Mouse (Mus musculus) cerebral cortex, adult 2 months (tissue): ENCODE measurements around the gene Prkcb.

Experiments used
- WGBS: fragments of 180-500 bp; shearing (Covaris S2); methylation state at CpG from one replicate; pipeline ENCODE4 v1.1.7; 2018; 5-methylcytosine and 5-hydroxymethylcytosine counted together

Gene Prkcb

GRCm38 (mm10) chr7:122290165-122290564 lies 1.6 kb downstream of the Prkcb start:
- 21% methylated on average over 12 of the region's 12 CpGs for WGBS

- 55% methylated on average over 3 of the region's 3 CpGs for WGBS
These were observed 2.2 kb downstream of the Prkcb start for GRCm38 (mm10) chr7:122290771-122291170.

DNA sequence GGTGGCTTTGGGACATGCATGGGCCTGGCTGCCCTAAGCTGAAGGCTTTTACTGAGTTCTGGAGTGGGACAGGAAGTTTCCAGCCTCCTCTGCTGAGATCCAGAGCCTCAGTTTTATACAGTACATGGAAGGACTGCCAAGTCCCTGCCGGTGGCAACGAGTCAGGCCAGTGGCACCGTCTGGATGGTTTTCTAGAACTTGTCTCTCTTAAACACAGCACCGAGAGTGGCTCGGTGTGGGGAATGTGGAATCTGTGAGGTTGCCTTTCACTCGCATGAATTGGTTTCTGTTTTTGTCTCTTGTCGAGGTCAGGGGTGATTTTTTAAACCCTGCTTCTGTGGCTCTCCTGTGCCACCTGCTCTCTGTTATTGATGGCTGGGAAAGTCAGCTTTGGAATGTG lies 3.6 kb downstream of the Prkcb start:
- whole genome bisulfite sequencing = 40% methylated on average over 7 of the region's 7 CpGs

DNA sequence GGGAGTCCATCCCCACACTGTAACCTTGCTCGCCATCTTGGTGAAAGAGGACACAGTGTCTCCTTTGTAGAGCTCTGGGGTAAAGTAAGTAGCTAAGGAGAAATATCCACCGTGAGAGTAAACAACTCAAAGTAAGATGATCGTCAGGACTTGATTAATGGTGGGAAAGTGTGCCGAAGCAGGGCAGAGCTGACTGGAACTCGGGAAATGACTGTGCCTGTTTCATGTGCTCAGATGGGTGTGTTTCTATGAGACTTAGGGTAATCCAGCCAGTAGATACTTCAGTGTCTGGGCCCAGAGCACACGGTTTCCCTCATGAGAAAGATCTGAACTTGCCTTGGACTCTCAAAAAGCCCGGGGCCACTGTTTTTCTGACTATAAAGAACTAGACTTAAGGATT lies 5.6 kb downstream of the Prkcb start:
- 75% methylated on average over 7 of the region's 7 CpGs for WGBS

GRCm38 (mm10) chr7:122295363-122295762 lies 6.8 kb downstream of the Prkcb start:
- WGBS = 49% methylated on average over 4 of the region's 4 CpGs

DNA sequence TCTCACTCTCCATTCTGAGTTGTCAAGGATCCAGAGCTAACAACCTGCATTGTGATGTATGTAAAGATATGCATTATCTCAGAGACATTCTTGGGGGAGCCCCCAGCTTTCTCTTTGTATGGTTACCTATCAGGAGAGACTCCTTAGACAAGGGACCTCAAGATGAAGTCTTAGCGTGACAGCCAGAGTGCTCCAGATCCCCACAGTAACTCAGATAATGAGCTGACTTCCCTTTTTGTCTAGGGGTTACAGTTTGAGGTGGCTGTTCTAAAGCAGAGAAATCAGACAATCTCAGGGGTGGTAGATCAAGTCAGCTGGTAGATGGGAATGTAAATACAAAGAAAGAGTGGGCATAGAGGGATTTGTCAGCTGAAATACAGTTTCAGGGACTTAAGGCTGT lies 7.8 kb downstream of the Prkcb start:
- 51% methylated on average over 1 of the region's 1 CpGs for WGBS

DNA sequence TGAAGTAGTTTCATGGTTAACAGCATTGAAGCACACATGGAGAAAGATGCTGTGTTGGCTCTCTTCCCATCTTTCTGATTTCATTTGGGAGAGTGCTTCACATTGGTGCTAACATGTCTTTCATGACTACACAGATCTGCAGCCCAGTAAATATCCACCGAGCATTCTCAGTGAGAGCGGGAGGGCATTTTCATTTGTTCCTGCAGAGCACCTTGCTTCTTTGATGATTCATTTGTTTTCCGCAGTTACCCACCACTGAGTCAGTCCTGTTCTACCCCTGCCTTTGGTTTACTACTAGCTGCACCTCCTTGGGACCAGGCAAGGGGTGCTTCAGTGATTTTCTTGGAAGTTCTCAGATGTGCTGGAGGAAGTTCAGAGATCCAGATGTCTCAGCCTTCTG lies 8.3 kb downstream of the Prkcb start:
- 52% methylated on average over 3 of the region's 3 CpGs for WGBS

GRCm38 (mm10) chr7:122297627-122298026 lies 9.1 kb downstream of the Prkcb start:
- WGBS = 35% methylated on average over 3 of the region's 3 CpGs

DNA sequence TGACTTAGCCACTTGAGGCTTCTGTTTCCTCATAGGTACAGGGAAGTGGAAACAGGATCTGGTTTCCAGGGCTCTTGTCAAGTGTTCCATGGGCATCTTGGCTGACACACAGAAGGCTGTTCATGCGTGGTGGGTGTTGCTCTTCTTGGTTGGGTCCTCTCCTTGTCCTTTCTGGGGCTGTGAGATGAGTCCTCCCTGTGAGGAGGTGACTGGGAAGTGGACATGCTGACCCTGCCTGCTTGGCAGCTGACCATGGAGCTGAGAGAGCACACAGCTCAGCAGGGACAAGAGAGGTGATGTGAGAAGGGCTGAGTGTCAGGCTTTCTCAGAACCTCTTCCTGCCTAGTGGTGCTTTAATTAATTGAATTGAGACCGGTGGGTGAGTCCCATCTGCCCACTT lies 10.2 kb downstream of the Prkcb start:
- WGBS = 52% methylated on average over 2 of the region's 2 CpGs

DNA sequence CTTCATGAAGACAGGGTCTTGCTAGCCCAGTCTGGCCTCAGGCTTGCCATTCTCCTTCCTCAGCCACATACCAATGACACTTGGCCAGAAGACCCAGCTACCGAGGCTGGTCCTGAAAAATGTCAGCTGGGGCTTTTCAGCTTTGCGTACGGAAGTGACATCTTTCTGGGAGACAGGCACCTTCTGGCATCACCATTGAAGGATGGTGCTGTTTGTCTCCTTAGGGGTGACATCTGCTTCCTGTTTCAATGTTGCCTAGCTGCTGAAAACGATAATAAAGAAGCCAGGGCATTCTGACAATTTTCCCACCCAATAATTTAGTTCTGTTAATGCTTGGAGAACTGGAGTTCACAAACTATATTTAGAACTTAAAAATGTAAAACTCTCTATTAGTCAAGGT lies 12.0 kb downstream of the Prkcb start:
- WGBS = 66% methylated on average over 4 of the region's 4 CpGs

GRCm38 (mm10) chr7:122302538-122302937 lies 14.0 kb downstream of the Prkcb start:
- WGBS = 63% methylated on average over 6 of the region's 6 CpGs

DNA sequence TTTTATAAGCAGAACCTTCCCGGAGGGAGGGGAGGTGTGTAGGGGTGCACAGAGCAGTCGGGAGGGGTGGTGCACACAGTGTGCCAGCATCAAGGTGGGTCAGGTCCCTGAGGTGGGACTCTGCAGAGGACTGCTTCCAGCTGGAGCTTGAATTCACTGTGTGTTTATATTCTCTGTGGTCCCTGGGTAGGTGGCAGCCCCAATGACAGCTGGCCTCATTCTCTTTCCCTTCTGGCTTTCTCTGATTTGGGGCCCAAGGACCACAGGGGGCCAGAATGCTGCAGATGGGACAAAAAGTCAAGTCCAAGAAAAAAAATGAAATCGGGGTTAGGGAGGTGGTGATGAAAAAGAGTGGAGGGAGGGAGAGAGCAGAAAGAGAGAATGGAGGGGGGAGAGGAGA lies 15.4 kb downstream of the Prkcb start:
- 64% methylated on average over 3 of the region's 3 CpGs for WGBS

DNA sequence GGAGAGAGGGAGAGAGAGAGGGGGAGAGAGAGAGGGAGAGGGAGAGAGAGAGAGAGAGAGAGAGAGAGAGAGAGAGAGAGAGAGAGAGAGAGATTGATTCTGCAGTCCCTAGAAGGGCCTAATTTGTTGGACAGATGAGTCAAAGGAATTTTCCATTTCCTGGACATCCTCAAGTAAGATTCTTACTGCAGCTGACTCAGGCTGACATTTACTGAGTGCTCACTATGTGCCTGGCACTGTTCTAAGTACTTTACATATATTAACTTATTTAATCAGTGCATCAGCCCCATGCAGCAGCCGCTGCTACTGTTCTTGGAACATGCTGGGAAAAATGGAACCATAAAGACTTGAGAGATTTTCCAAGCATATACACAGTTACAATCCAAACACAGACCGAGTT lies 16.0 kb downstream of the Prkcb start:
- 78% methylated on average over 2 of the region's 2 CpGs for WGBS

GRCm38 (mm10) chr7:122307241-122307640 lies 18.7 kb downstream of the Prkcb start:
- WGBS = 92% methylated on average over 9 of the region's 9 CpGs

- 68% methylated on average over 5 of the region's 5 CpGs for WGBS
These were observed 20.1 kb downstream of the Prkcb start for GRCm38 (mm10) chr7:122308661-122309060.

- WGBS = 61% methylated on average over 14 of the region's 14 CpGs
These were observed 21.6 kb downstream of the Prkcb start for GRCm38 (mm10) chr7:122309909-122310725.

- 82% methylated on average over 7 of the region's 7 CpGs for WGBS
These were observed 22.1 kb downstream of the Prkcb start for GRCm38 (mm10) chr7:122310726-122311018.

DNA sequence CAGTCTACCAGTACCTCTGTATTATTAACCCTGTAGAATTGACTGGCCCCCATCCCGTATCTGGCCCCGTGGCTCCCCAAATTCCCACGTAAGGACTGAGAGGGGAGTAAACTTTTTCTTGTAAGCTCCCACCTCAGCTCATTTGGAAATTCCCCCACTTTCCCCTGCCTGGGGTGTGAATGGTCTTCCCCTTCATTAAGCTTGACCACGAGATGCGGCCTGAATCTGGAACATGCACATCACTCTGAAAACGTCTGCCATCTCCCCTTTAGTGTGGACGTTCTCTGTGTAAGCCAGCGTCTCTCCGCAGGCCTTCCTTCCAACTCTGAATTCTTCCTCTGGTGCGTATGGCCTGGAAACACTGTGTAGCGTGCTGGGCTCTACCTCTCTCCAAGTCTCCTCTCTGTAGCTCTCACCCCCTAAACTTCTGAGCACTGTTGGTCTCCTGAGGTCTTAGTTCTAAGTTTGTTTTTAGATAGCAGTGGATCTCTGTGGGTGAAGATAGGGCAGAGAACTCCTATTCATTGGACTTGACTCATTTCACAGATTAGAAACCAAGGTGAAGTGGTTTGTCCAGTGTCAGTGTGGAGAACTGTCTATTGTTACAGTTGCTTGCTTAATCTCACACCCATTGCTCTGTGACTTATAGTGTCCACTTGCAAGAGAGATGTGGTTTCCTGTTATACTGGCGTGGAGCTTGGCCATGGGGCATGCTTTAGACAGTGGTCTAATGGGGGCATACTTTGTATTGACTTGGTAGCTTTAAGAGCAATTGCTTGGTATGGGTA lies 25.3 kb downstream of the Prkcb start:
- 92% methylated on average over 12 of the region's 12 CpGs for WGBS

GRCm38 (mm10) chr7:122315720-122316331 lies 27.3 kb downstream of the Prkcb start:
- 82% methylated on average over 8 of the region's 8 CpGs for WGBS

DNA sequence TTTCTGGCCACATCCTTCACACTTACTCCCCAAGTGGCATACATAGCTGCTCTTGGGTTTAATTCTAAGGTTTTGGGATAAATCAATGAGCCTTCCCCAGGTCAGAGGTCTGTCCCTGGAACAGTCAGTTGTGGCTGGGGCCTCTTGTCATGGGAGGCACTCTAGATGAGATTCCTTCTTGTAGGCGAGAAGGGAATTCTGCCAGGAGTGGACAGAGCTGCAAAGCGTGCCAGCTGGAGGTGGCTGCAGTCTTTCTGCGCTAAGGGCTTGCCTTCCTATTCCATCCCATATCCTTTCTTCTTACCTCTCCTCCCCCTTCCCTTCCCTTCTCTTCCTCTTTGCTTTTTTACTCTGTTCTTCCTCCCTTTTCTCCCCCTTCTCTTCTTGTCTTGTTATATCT lies 28.1 kb downstream of the Prkcb start:
- WGBS = 36% methylated on average over 3 of the region's 3 CpGs

DNA sequence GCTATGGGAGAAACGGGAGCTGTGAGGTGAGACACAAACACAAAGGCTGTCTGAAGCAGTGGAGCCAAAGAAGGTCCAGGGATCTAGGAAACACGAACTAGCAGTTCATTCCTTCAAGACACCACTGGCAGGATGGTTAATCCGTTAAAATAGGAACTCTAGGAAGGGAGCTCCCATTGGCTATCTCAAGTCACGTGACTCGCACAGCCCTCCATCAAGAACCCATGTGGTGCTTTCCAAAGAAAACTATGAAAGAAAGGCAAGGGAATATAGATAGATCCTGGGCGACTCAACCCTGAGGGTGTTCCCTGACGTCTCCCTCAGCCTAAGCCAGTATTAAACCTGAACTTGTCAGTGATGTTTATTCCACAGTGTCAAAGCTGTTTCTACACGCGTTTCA lies 31.0 kb downstream of the Prkcb start:
- WGBS = 79% methylated on average over 9 of the region's 9 CpGs

GRCm38 (mm10) chr7:122320843-122321544 lies 32.4 kb downstream of the Prkcb start:
- 88% methylated on average over 7 of the region's 7 CpGs for WGBS
